Mouse (Mus musculus) ES-E14 (cell line): ENCODE measurements around the gene Pla2g16. TPM values are rescaled to one million over a fixed set of nuclear protein-coding genes. Genes with fewer than 3 reads are reported as not detected.
A peak's percentile ranks its signal among the peaks of the same experiment; 100 is the strongest.

ENCODE experiments used
- DNase-seq: peaks from one replicate; pipeline ENCODE4 v3.0.0-alpha.2; 2013; ENCODE audit warnings: low read depth, low spot score
- H3K27ac ChIP-seq: 2 replicates; pipeline ENCODE4 v1.5.1; 2012; ENCODE audit warnings: low read depth, mild to moderate bottlenecking, low read length, moderate library complexity, mixed read lengths; ENCODE audit not compliant: poor library complexity, insufficient read depth, severe bottlenecking
- H3K36me3 ChIP-seq: 2 replicates; pipeline ENCODE4 v1.6.1; 2012; ENCODE audit warnings: mild to moderate bottlenecking, low read length, moderate library complexity, mixed read lengths; ENCODE audit not compliant: control insufficient read depth, poor library complexity, insufficient read depth, severe bottlenecking
- H3K4me1 ChIP-seq, 2 experiments: fragments of 150-350 bp in 1 of 2; sonication (generic) in 1 of 2; 2 replicates each; pipeline ENCODE4 v1.6.1; 2012; ENCODE audit warnings: low read length in 2 of 2, mild to moderate bottlenecking in 1 of 2, mixed read lengths in 1 of 2; ENCODE audit not compliant: control insufficient read depth in 2 of 2, insufficient read depth in 2 of 2, poor library complexity in 1 of 2
- H3K4me3 ChIP-seq, 2 experiments: fragments of 150-350 bp in 1 of 2; sonication (generic) in 1 of 2; 2 replicates each; pipeline ENCODE4 v1.5.1; 2012; ENCODE audit warnings: low read length in 2 of 2, low read depth in 1 of 2, mild to moderate bottlenecking in 1 of 2, mixed read lengths in 1 of 2; ENCODE audit not compliant: insufficient read depth in 1 of 2, poor library complexity in 1 of 2, severe bottlenecking in 1 of 2
- H3K9ac ChIP-seq: 2 replicates; pipeline ENCODE4 v1.6.1; 2012; ENCODE audit warnings: low read depth, mild to moderate bottlenecking, low read length, mixed read lengths; ENCODE audit not compliant: poor library complexity, insufficient read depth, severe bottlenecking
- H3K9me3 ChIP-seq: fragments of 150-350 bp; sonication (generic); 2 replicates; pipeline ENCODE4 v1.6.1; 2012; ENCODE audit warnings: low read depth, mild to moderate bottlenecking, low read length; ENCODE audit not compliant: control insufficient read depth, insufficient read depth
- CHD2 ChIP-seq: IDR thresholded peaks from 2 replicates; pipeline ENCODE4 v1.6.1; 2014; ENCODE audit warnings: mild to moderate bottlenecking, low read depth, low read length, inconsistent platforms
- HCFC1 ChIP-seq: IDR thresholded peaks from 2 replicates; pipeline ENCODE4 v1.6.1; 2012; ENCODE audit warnings: low read length, inconsistent platforms, borderline replicate concordance; ENCODE audit not compliant: insufficient read depth
- MAFK ChIP-seq: IDR thresholded peaks from 2 replicates; pipeline ENCODE4 v1.6.1; 2014; ENCODE audit warnings: mild to moderate bottlenecking, low read depth, low read length, inconsistent platforms; ENCODE audit not compliant: insufficient read depth
- ZC3H11A ChIP-seq: IDR thresholded peaks from 2 replicates; pipeline ENCODE4 v1.6.1; 2012; ENCODE audit warnings: low read depth, mild to moderate bottlenecking, inconsistent platforms, low read length, borderline replicate concordance
- ZNF384 ChIP-seq: IDR thresholded peaks from 2 replicates; pipeline ENCODE4 v1.6.1; 2012; ENCODE audit warnings: low read depth, low read length, inconsistent platforms
- in situ Hi-C, 2 experiments: fragments of 600-800 bp; cut with MboI; formaldehyde crosslinking; loops; one replicate each; pipeline ENCODE4 v1.15.1; 2025; ENCODE audit warnings: low sequenced_read_pairs in 2 of 2, inconsistent platforms in 1 of 2; ENCODE audit not compliant: unreplicated experiment in 2 of 2
- total RNA-seq: library from RNA; depleted of rRNA; stranded (reverse); fragments of 300-350 nt; gene quantifications from 2 replicates; pipeline ENCODE4 v1.2.3, GENCODE M21; 2012

The Pla2g16 gene
- total RNA-seq, 1 experiment, result 8.3 TPM

GRCm38 (mm10) chr19:7533891-7534290, 23.4 kb upstream of the Pla2g16 start:
- Histone ChIP-seq H3K27ac (no peak overlapping the region), H3K36me3 (peaks cover 7% of the 10 kb centered on the region), H3K4me3 (no peak overlapping the region), H3K9ac (no peak overlapping the region), H3K4me1 (no peaks in the 10 kb centered on the region), H3K9me3 (no peaks in the 10 kb centered on the region)
- in situ Hi-C loops, result loop anchor here in 1 of 2 experiments (10.0 kb wide), 1 partner anchor 71 kb away; the partner anchor contains the start of gene Lgals12
- TF ChIP-seq HCFC1 (no peak), ZNF384 (no peak), CHD2 (no peak), MAFK (no peak), ZC3H11A (no peak)
- no peak for DNase-seq

DNA sequence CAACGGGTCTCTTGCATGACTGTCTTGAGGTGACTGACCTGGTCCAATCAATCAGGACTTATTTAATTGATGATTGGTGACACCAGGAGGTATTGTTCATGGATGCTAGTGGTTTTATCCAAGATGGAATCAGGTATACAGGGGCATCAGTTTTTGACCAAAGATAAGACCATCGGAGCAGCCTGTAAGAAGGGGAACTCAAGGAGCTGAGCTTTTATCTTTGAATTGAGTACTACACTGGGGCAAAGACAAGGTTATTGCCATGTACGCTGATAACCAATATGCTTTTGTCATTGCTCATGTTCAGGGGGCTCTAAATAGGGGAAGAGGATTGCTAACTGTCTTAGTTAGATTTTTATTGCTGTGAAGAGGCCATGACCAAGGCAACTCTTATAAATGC, 8.3 kb upstream of the Pla2g16 start:
- H3K36me3 ChIP-seq, result no peaks in the 10 kb centered on the region
- no peaks in the 10 kb centered on the region for H3K4me1 ChIP-seq
- in situ Hi-C loops, result no loop called here
- no peak overlapping the region for H3K4me3 ChIP-seq
- H3K9me3 ChIP-seq, result no peaks in the 10 kb centered on the region
- TF ChIP-seq CHD2, result no peak
- no peak for TF ChIP-seq ZC3H11A
- no peak for TF ChIP-seq ZNF384
- no peak for TF ChIP-seq HCFC1
- no peak for TF ChIP-seq MAFK
- no peak overlapping the region for H3K27ac ChIP-seq
- no peak for DNase-seq
- no peak overlapping the region for H3K9ac ChIP-seq

DNA sequence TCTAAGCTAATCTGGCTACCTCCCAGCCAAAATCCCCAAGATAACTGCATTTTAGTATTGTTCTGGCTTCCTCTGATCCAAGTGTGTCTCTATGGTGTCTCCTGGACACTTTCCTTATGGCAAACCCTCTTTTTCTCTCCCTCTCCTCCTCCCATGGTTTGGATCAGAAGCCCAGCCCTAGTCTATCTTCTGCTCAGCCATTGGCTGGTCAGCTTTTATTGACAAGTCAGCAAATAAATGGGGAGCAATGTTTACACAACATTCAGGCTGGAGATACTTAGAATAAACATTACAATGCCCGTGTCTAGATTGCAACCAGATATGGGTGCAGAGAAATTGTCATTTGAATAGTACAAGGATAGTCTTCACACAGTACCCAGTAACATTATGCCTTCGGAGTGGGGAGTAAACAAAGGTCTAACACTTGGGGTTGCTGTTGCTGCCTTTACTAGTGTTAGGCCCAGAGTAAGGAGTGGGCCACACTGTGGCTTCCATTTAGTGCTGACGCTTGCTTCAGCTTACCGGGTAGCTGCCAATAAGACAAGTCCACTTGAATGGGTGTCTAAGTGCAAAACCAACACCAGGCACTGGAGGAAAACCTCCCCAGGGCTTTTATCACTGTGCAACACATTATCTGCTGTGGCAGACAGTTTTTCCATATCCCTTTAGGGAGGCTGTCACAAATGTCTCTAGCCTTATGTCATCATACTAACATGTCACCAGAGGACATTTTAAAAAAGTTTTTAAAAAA, 5.5 kb upstream of the Pla2g16 start:
- H3K9me3 ChIP-seq, result no peaks in the 10 kb centered on the region
- DNase-seq, result no peak
- H3K9ac ChIP-seq, result no peak overlapping the region
- H3K36me3 ChIP-seq, result no peaks in the 10 kb centered on the region
- no peak for TF ChIP-seq HCFC1
- TF ChIP-seq ZC3H11A, result no peak
- peak; percentile 79 for TF ChIP-seq MAFK
- H3K4me3 ChIP-seq, result no peak overlapping the region
- H3K4me1 ChIP-seq, result no peaks in the 10 kb centered on the region
- in situ Hi-C loops, result no loop called here
- H3K27ac ChIP-seq, result no peak overlapping the region

- no peak overlapping the region for H3K27ac ChIP-seq
These were observed 5.0 kb upstream of the Pla2g16 start for GRCm38 (mm10) chr19:7552301-7552673.

DNA sequence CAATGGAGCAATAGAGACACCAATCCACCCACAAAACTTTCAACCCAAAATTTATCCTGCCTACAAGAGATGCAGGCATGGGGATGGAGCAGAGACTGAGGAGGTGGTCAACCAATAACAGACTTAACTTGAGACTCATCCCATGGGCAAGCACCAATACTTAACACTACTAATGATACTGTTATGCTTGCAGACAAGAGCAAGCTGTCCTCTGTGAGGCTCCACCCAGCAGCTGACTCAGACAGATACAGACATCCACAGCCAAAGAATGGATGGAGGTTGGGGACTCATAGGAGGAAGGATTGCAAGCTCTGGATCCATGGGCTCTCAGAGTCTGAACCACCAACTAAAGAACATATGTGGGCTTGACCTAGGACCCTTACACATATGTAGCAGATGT, 3.8 kb upstream of the Pla2g16 start:
- H3K4me3 ChIP-seq, result no peak overlapping the region
- H3K27ac ChIP-seq, result no peak overlapping the region
- H3K36me3 ChIP-seq, result no peaks in the 10 kb centered on the region
- TF ChIP-seq ZNF384 (no peak), CHD2 (no peak), HCFC1 (no peak), MAFK (no peak), ZC3H11A (no peak)
- no peaks in the 10 kb centered on the region for H3K4me1 ChIP-seq
- no peaks in the 10 kb centered on the region for H3K9me3 ChIP-seq
- no peak overlapping the region for H3K9ac ChIP-seq
- in situ Hi-C loops, result no loop called here
- DNase-seq, result no peak

More at GRCm38 (mm10) chr19:7552301-7552673, 5.0 kb upstream of the Pla2g16 start:
- Histone ChIP-seq H3K36me3 (no peaks in the 10 kb centered on the region), H3K4me1 (no peaks in the 10 kb centered on the region), H3K9me3 (no peaks in the 10 kb centered on the region), H3K9ac (no peak overlapping the region), H3K4me3 (no peak overlapping the region)
- no peak for TF ChIP-seq MAFK
- in situ Hi-C loops, result no loop called here
- DNase-seq, result no peak
